Mouse (Mus musculus): Measurements from ENCODE around the gene Hspa2.

- no peak for TF ChIP-seq CTCF (conservative IDR thresholded peaks at IDR 0.05 in 1 of 2, IDR thresholded peaks at IDR 0.05 in 1 of 2; ENCODE audit: low read depth in 2 of 2, low read length in 2 of 2)
- no peak for TF ChIP-seq POLR2A (IDR thresholded peaks at IDR 0.05; ENCODE audit: low read depth, low read length)
- no peak for TF ChIP-seq MXI1 (IDR thresholded peaks at IDR 0.05; ENCODE audit: low read depth, low read length)
- no peak for TF ChIP-seq CHD1 (IDR thresholded peaks at IDR 0.05; ENCODE audit: low read depth, low read length)
- TF ChIP-seq ZMIZ1 (IDR thresholded peaks at IDR 0.05; ENCODE audit: low read depth, low read length) = no peak
- TF ChIP-seq ETS1 (conservative IDR thresholded peaks at IDR 0.05; ENCODE audit: low read depth, low read length) = no peak
- no peak for TF ChIP-seq E2F4 (IDR thresholded peaks at IDR 0.05; ENCODE audit: insufficient replicate concordance, low read depth, low read length)
- no peak for TF ChIP-seq USF1 (IDR thresholded peaks at IDR 0.05; ENCODE audit: low read depth, low read length)
Measured at GRCm38 (mm10) chr12:76427546-76427945, 23.6 kb downstream of the Hspa2 start.

All from CH12.LX (cell line).